In the genomic region with DNA sequence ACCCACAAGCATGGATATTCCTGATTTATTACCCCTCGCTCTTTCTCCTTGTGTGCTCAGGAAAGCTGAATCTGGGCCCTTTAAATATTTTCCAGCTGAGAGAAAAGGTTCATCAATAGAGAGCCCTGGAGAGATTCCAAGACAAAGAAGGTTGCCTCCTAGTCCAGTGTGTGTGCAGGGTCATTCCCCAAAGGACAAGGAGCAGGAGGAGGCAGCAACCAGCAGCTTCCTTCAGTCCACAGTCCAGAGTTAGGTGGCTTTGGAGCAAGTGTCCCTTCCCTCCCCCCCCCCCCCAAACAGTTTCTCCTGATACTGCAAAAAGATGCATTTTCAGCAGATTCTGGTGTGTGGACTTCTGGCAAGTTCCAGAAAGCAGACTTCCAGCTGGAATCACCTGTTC, we compare ENCODE assay signal across 28 mouse cellular contexts. TPM values are rescaled to one million over a fixed set of nuclear protein-coding genes. Genes with fewer than 3 reads are reported as not detected.
A peak's percentile ranks its signal among the peaks of the same experiment; 100 is the strongest.
DNase-seq lines count a peak whose midpoint lies in the region; ATAC-seq and TF ChIP-seq lines count a peak whose summit lies in the region.
"Had no signal": no experiment of that assay in that cellular context is flagged by ENCODE, and none has a peak within 500 bp of the region (broad histone marks: within the 10 kb centered on the region; RNA-seq: fewer than 3 reads in every experiment).

No protein-coding gene starts in this region.

- no peaks in the 10 kb centered on the region; the same call in 1 of the 2 replicates for H3K4me1 ChIP-seq in kidney, adult 2 months (ENCODE audit: control insufficient read depth, insufficient read depth, low read length)
- H3K4me1 ChIP-seq in kidney, embryonic 15.5 days: peaks cover 24% of the 10 kb centered on the region
- H3K4me1 ChIP-seq in liver, adult 2 months (ENCODE audit: control insufficient read depth, insufficient read depth, low read length): peaks cover 14% of the 10 kb centered on the region

- no peak for TF ChIP-seq CTCF in kidney, adult 2 months (conservative IDR thresholded peaks at IDR 0.05; ENCODE audit: insufficient read depth, insufficient read length, low read depth, low read length)
- no peak for TF ChIP-seq CTCF in liver, adult 2 months (IDR thresholded peaks at IDR 0.05; ENCODE audit: low read depth, low read length)

- DNase-seq in cerebellum, adult 9-11 months: peak; percentile 41
- no peak for DNase-seq in cerebellum, postnatal 4 days (ENCODE audit: low spot score in 2 of 2)
- peak; percentile 89 for DNase-seq in kidney, adult 2 months
- DNase-seq in liver, adult 2 months (ENCODE audit: extremely low read depth, low read depth, low spot score): peak; percentile 87
- DNase-seq in liver: no peak
- peak; percentile 67 for DNase-seq in yolk sac, embryonic 10.5 days (ENCODE audit: low spot score)
- DNase-seq in frontal cortex, postnatal 10 days (ENCODE audit: low spot score in 2 of 2): no peak
- DNase-seq: adrenal gland, postnatal 10 days; adrenal gland, postnatal 36 days; B cell, adult 2 months; cerebellum, postnatal 10 days; embryo, embryonic 11 days; gastrocnemius, postnatal 10 days; gastrocnemius, postnatal 36 days; heart, adult 2 months; heart, postnatal 14 days had no signal

- WGBS in kidney, adult 2 months: 71% methylated on average over 1 of the region's 1 CpGs
- 77% methylated on average over 1 of the region's 1 CpGs for WGBS in kidney, embryonic 15.5 days
- 24% methylated on average over 1 of the region's 1 CpGs for WGBS in liver, adult 2 months

- H3K27ac ChIP-seq in kidney, adult 2 months (ENCODE audit: insufficient read depth, low read depth, low read length): no peak overlapping the region
- no peak overlapping the region for H3K27ac ChIP-seq in kidney, embryonic 15.5 days
- H3K27ac ChIP-seq in liver, adult 2 months (replicated peaks; ENCODE audit: insufficient read depth, low read depth, low read length): no peak overlapping the region
- H3K27ac ChIP-seq: embryonic facial prominence, embryonic 10.5 days; embryonic facial prominence, embryonic 13.5 days; forebrain, embryonic 12.5 days; forebrain, embryonic 15.5 days; heart, adult 2 months; heart, embryonic 10.5 days; heart, embryonic 13.5 days; hindbrain, embryonic 12.5 days; hindbrain, embryonic 15.5 days had no signal

- no peak for TF ChIP-seq POLR2A in kidney, adult 2 months (IDR thresholded peaks at IDR 0.05; ENCODE audit: low read depth, low read length)
- no peak for TF ChIP-seq POLR2A in liver, adult 2 months (IDR thresholded peaks at IDR 0.05; ENCODE audit: extremely low read depth, insufficient read depth, low read length)

- H3K9me3 ChIP-seq in kidney, embryonic 15.5 days (replicated peaks): no peaks in the 10 kb centered on the region
- H3K9me3 ChIP-seq: embryonic facial prominence, embryonic 10.5 days; embryonic facial prominence, embryonic 13.5 days; forebrain, embryonic 12.5 days; forebrain, embryonic 15.5 days; G1E; heart, embryonic 10.5 days; heart, embryonic 13.5 days; hindbrain, embryonic 12.5 days; hindbrain, embryonic 15.5 days had no signal

- H3K4me3 ChIP-seq in kidney, adult 2 months (ENCODE audit: insufficient read depth, low read depth, low read length): no peak overlapping the region
- no peak overlapping the region for H3K4me3 ChIP-seq in kidney, embryonic 15.5 days (replicated peaks)
- no peak overlapping the region for H3K4me3 ChIP-seq in liver, adult 2 months (ENCODE audit: insufficient read depth, low read depth, low read length)
- H3K4me3 ChIP-seq: embryonic facial prominence, embryonic 10.5 days; embryonic facial prominence, embryonic 13.5 days; erythroblast, embryonic 14.5 days; forebrain, embryonic 12.5 days; forebrain, embryonic 15.5 days; heart, adult 2 months; heart, embryonic 10.5 days; heart, embryonic 13.5 days; hindbrain, embryonic 12.5 days; hindbrain, embryonic 15.5 days had no signal

- H3K79me2 ChIP-seq in liver, adult 2 months (ENCODE audit: control insufficient read depth, insufficient read depth, low read length): peaks cover 5% of the 10 kb centered on the region; the same call in 1 of the 2 replicates

- no peaks in the 10 kb centered on the region for H3K27me3 ChIP-seq in kidney, adult 2 months (replicated peaks; ENCODE audit: control insufficient read depth, insufficient read depth, low read length)
- H3K27me3 ChIP-seq in kidney, embryonic 15.5 days: peaks cover 16% of the 10 kb centered on the region
- no peaks in the 10 kb centered on the region for H3K27me3 ChIP-seq in liver, adult 2 months (ENCODE audit: control insufficient read depth, insufficient read depth, low read length)

- ATAC-seq in kidney, embryonic 15.5 days (replicated peaks; ENCODE audit: low FRiP score): no peak
- ATAC-seq: forebrain, embryonic 15.5 days; Patski had no signal

- no peak overlapping the region for H3K9ac ChIP-seq in kidney, embryonic 15.5 days
- H3K9ac ChIP-seq in liver, adult 2 months (ENCODE audit: low read depth, low read length): no peak overlapping the region
- H3K9ac ChIP-seq: embryonic facial prominence, embryonic 13.5 days; forebrain, embryonic 12.5 days; forebrain, embryonic 15.5 days; heart, embryonic 13.5 days; hindbrain, embryonic 12.5 days; hindbrain, embryonic 15.5 days had no signal

- H3K4me2 ChIP-seq in kidney, embryonic 15.5 days: no peak overlapping the region
- H3K4me2 ChIP-seq: embryonic facial prominence, embryonic 13.5 days; forebrain, embryonic 12.5 days; forebrain, embryonic 15.5 days; heart, embryonic 13.5 days; hindbrain, embryonic 12.5 days; hindbrain, embryonic 15.5 days had no signal

- no peaks in the 10 kb centered on the region for H3K36me3 ChIP-seq in kidney, adult 2 months (ENCODE audit: control insufficient read depth, insufficient read depth, low read length)
- H3K36me3 ChIP-seq in kidney, embryonic 15.5 days: no peaks in the 10 kb centered on the region
- H3K36me3 ChIP-seq in liver, adult 2 months (ENCODE audit: control insufficient read depth, insufficient read depth, low read length): no peaks in the 10 kb centered on the region
- H3K36me3 ChIP-seq: embryonic facial prominence, embryonic 10.5 days; embryonic facial prominence, embryonic 13.5 days; forebrain, embryonic 12.5 days; forebrain, embryonic 15.5 days; G1E; heart, embryonic 10.5 days; heart, embryonic 13.5 days; hindbrain, embryonic 12.5 days; hindbrain, embryonic 15.5 days had no signal

RNA-seq across cellular contexts. Expression of a gene that starts 3.0 kb away (rescaled TPM):
- polyA plus RNA-seq in kidney, adult 2 months (2012; rRNA removed): 10.4 and 10.5 TPM in 2 replicates
- 15.0 and 15.4 TPM in 2 replicates for polyA plus RNA-seq in kidney, embryonic 15.5 days (2015; fragmentation: Nextera tagmentation; extraction: Ambion mirVana)
- 5.4 and 7.2 TPM in 2 replicates for total RNA-seq in liver, adult 2 months (2014; rRNA removed)
- polyA plus RNA-seq in liver, adult 2 months (2012; rRNA removed): 4.0 and 5.5 TPM in 2 replicates

Comparison
In these comparisons a context has a peak if more than half of its experiments do, and no peak if none do; other contexts are left out.
1. DNase-seq: peak in cerebellum, adult 9-11 months (single experiment), kidney, adult 2 months (single experiment), liver, adult 2 months (single experiment) and yolk sac, embryonic 10.5 days (single experiment); none in cerebellum, postnatal 4 days (0 of 2), liver (single experiment) and frontal cortex, postnatal 10 days (0 of 2).